Mouse (Mus musculus): ENCODE results near the gene Ppp1r9b. TPM values are rescaled to one million over a fixed set of nuclear protein-coding genes. Genes with fewer than 3 reads are reported as not detected.

Ppp1r9b gene
- polyA plus RNA-seq, 1 experiment = 29.9 TPM

DNA sequence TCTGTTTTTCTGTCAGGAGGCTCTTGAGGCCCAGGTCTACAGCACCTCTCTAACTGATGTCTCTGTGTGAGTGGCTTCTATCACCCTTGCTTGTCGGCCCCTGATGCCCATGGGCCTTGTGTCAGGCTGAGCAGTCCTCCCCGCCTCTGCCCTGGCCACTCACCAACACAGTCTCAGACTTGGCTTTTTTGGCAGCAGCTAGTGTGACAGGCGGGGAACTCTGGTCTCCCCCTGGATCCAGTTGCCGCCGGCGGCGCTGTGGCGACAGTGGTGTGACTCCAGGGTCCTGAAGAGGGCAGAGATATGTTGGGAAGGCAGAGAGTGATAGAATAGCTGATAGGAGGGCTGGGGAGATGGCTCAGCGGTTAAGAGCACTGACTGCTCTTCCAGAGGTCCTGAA is 62.2 kb downstream of the Ppp1r9b start:
- Histone ChIP-seq H3K36me3 (ENCODE audit: control insufficient read depth, insufficient read depth, low read length) (peaks cover 3% of the 10 kb centered on the region), H3K4me1 (ENCODE audit: control insufficient read depth, insufficient read depth, low read length) (no peaks in the 10 kb centered on the region), H3K27me3 (replicated peaks; ENCODE audit: control insufficient read depth, insufficient read depth, low read length) (no peaks in the 10 kb centered on the region), H3K4me3 (ENCODE audit: insufficient read depth, low read depth, low read length) (no peak overlapping the region), H3K27ac (ENCODE audit: insufficient read depth, low read depth, low read length) (no peak overlapping the region)
- TF ChIP-seq CTCF (conservative IDR thresholded peaks at IDR 0.05; ENCODE audit: insufficient read depth, insufficient read length, low read depth, low read length) (no peak), POLR2A (IDR thresholded peaks at IDR 0.05; ENCODE audit: low read depth, low read length) (no peak)
- 79% methylated on average over 9 of the region's 9 CpGs for WGBS
- DNase-seq = no peak

Other genes with a start within 250 kb of the Ppp1r9b start
- gene Cdc34b, start 249.3 kb upstream of the Ppp1r9b start, polyA plus RNA-seq (2012; rRNA removed) = 0.08 and 0.16 TPM in 2 replicates
- not detected in 2 replicates for gene Tmem92, start 208.3 kb upstream of the Ppp1r9b start, polyA plus RNA-seq (2012; rRNA removed)
- 25.3 and 29.6 TPM in 2 replicates for gene Col1a1, start 54.8 kb upstream of the Ppp1r9b start, polyA plus RNA-seq (2012; rRNA removed)
- gene Hils1, start 23.4 kb upstream of the Ppp1r9b start, polyA plus RNA-seq (2012; rRNA removed) = 0.56 TPM in 1 of 2 replicates, not detected in the other
- 5.0 and 23.9 TPM in 2 replicates for gene Sgca, start 14.7 kb upstream of the Ppp1r9b start, polyA plus RNA-seq (2012; rRNA removed)
- gene Samd14, start 18.8 kb downstream of the Ppp1r9b start, polyA plus RNA-seq (2012; rRNA removed) = 3.2 and 3.7 TPM in 2 replicates
- 430 and 469 TPM in 2 replicates for gene Pdk2, start 50.3 kb downstream of the Ppp1r9b start, polyA plus RNA-seq (2012; rRNA removed)
- gene Itga3, start 85.8 kb downstream of the Ppp1r9b start, polyA plus RNA-seq (2012; rRNA removed) = 48.2 and 55.4 TPM in 2 replicates
- 0.05 and 0.10 TPM in 2 replicates for gene Dlx3, start 129.1 kb downstream of the Ppp1r9b start, polyA plus RNA-seq (2012; rRNA removed)
- 0.07 TPM in 1 of 2 replicates, not detected in the other for gene Dlx4, start 155.2 kb downstream of the Ppp1r9b start, polyA plus RNA-seq (2012; rRNA removed)

All from kidney, adult 2 months (tissue).